In the genomic region with DNA sequence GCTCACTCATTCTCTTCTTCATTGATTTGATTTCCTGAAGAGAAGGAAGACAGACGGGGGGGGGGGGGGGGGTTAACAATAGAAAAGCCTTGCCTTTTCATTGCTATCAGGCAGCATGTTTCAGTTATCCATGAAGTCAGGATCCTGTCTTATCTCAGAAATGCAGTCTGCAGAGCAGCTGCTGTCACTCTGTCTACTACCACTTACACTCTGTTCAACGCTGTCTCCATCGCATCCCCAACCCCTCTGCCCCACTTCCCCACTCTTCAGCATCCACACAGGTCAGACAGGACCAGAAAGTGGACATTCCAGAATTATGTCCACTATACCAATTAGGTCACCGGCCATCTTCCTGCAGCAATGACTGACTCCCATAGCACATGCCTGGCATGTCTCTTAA, we compare ENCODE assay signal across 18 mouse cellular contexts.
"Had no signal": no experiment of that assay in that cellular context is flagged by ENCODE, and none has a peak within 500 bp of the region (broad histone marks: within the 10 kb centered on the region; RNA-seq: fewer than 3 reads in every experiment).

No protein-coding gene starts in this region.

- H3K27me3 ChIP-seq: liver, embryonic 15.5 days; lung, embryonic 15.5 days; midbrain, embryonic 12.5 days; midbrain, embryonic 15.5 days; neural tube, embryonic 12.5 days; neural tube, embryonic 15.5 days had no signal

- H3K4me3 ChIP-seq: layer of hippocampus, adult 2 months; liver, embryonic 15.5 days; lung, embryonic 15.5 days; midbrain, embryonic 12.5 days; midbrain, embryonic 15.5 days; neural tube, embryonic 12.5 days; neural tube, embryonic 15.5 days had no signal

- H3K4me2 ChIP-seq: liver, embryonic 15.5 days; lung, embryonic 15.5 days; midbrain, embryonic 12.5 days; midbrain, embryonic 15.5 days; neural tube, embryonic 12.5 days; neural tube, embryonic 15.5 days had no signal

- DNase-seq: kidney, postnatal 25 days; layer of hippocampus, adult 9-11 months; lung, adult 18-20 months; lung, postnatal 10 days; lung, postnatal 36 days; right cerebral cortex, adult 18-20 months; right cerebral cortex, postnatal 14 days; right cerebral cortex, postnatal 4 days; thymus, adult 2 months had no signal

- ATAC-seq: midbrain, embryonic 15.5 days had no signal

- H3K9ac ChIP-seq: liver, embryonic 15.5 days; lung, embryonic 15.5 days; midbrain, embryonic 12.5 days; midbrain, embryonic 15.5 days; neural tube, embryonic 12.5 days; neural tube, embryonic 15.5 days had no signal

- H3K4me1 ChIP-seq: liver, embryonic 15.5 days; midbrain, embryonic 15.5 days; neural tube, embryonic 12.5 days had no signal

- H3K9me3 ChIP-seq: liver, embryonic 15.5 days; lung, embryonic 15.5 days; midbrain, embryonic 12.5 days; midbrain, embryonic 15.5 days; neural tube, embryonic 12.5 days; neural tube, embryonic 15.5 days had no signal

- H3K27ac ChIP-seq: kidney, postnatal 0 days; layer of hippocampus, adult 2 months; liver, embryonic 15.5 days; lung, embryonic 15.5 days; midbrain, embryonic 12.5 days; midbrain, embryonic 15.5 days; neural tube, embryonic 12.5 days; neural tube, embryonic 15.5 days; stomach, postnatal 0 days had no signal

- H3K36me3 ChIP-seq: liver, embryonic 15.5 days; neural tube, embryonic 12.5 days had no signal
